Mouse (Mus musculus): ENCODE data around the gene Tmem178b. TPM values are rescaled to one million over a fixed set of nuclear protein-coding genes. Genes with fewer than 3 reads are reported as not detected.

The Tmem178b gene
- polyA plus RNA-seq, 2 experiments from 2014 or later = 0.13 TPM; not detected in 1

Other genes with a start within 250 kb of the Tmem178b start
- 10 to 100 TPM; 16.9 to 20.4 TPM for gene Braf, start 147.8 kb upstream of the Tmem178b start, polyA plus RNA-seq (2017; shearing (Covaris generic))
- 100 to 1,000 TPM; 163 to 234 TPM for gene Mrps33, start 62.3 kb upstream of the Tmem178b start, polyA plus RNA-seq (2017; shearing (Covaris generic))

All from CD4-positive, CD25-positive, alpha-beta regulatory T cell, adult 4 months (primary cell).